ENCODE assay signal across 13 mouse cellular contexts in the genomic region with DNA sequence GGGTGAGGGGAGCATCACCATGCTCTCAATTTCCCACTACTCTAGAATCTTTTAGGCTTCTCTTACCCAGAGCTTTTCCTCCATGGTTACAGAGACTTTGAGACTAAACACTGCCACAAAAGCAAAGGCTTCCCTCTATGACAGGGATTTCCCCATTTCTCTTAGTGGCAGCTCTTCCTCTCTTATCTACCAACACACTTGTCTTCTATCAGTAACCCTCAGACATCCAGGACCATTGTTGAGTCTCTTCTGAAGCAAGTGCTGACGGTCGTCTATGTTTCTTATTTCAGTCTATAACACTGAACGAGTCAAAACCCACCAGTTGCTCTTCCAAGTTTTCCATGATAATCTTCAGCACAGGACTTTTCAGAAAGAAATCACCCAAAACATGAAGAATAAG.
"Had no signal": no experiment of that assay in that cellular context is flagged by ENCODE, and none has a peak within 500 bp of the region (broad histone marks: within the 10 kb centered on the region; RNA-seq: fewer than 3 reads in every experiment).

No protein-coding gene starts in this region.

- DNase-seq: kidney, postnatal 25 days; layer of hippocampus, postnatal 36 days; liver, embryonic 13.5 days; liver, postnatal 0 days; lung, embryonic 14.5 days; lung, postnatal 36 days; retina, postnatal 1 day; thymus, adult 2 months; thymus, postnatal 14 days; thymus, postnatal 4 days had no signal

- ATAC-seq: intestine, postnatal 0 days; liver, postnatal 0 days; lung, postnatal 0 days; midbrain, embryonic 15.5 days had no signal
